Mouse (Mus musculus): Measurements from ENCODE around the gene Arid3b. TPM values are rescaled to one million over a fixed set of nuclear protein-coding genes. Genes with fewer than 3 reads are reported as not detected.
A peak's percentile ranks its signal among the peaks of the same experiment; 100 is the strongest.

The Arid3b gene
- polyA plus RNA-seq, 1 experiment, result 16.6 TPM

- H3K4me3 ChIP-seq (replicated peaks; ENCODE audit: extremely low read depth, low read depth, low read length), result no peak overlapping the region
- no peak for DNase-seq
- H3K4me1 ChIP-seq (ENCODE audit: control insufficient read depth, insufficient read depth, low read length), result peaks cover 4% of the 10 kb centered on the region; the same call in 1 of the 2 replicates
- TF ChIP-seq CTCF (IDR thresholded peaks at IDR 0.05; ENCODE audit: insufficient read depth, low read length), result no peak
- no peak for TF ChIP-seq POLR2A (IDR thresholded peaks at IDR 0.05; ENCODE audit: borderline replicate concordance, extremely low read depth, low read depth, low read length)
- 93% methylated on average over 1 of the region's 1 CpGs for WGBS
Measured at GRCm38 (mm10) chr9:57770214-57770613, 66.4 kb downstream of the Arid3b start.

- 52% methylated on average over 2 of the region's 2 CpGs for WGBS
- no peak for TF ChIP-seq CTCF (IDR thresholded peaks at IDR 0.05; ENCODE audit: insufficient read depth, low read length)
- no peak for TF ChIP-seq POLR2A (IDR thresholded peaks at IDR 0.05; ENCODE audit: borderline replicate concordance, extremely low read depth, low read depth, low read length)
- Histone ChIP-seq H3K4me1 (ENCODE audit: control insufficient read depth, insufficient read depth, low read length) (peaks cover 4% of the 10 kb centered on the region; the same call in 1 of the 2 replicates), H3K4me3 (replicated peaks; ENCODE audit: extremely low read depth, low read depth, low read length) (no peak overlapping the region)
- no peak for DNase-seq
Measured at GRCm38 (mm10) chr9:57769539-57770069, 67.0 kb downstream of the Arid3b start.

GRCm38 (mm10) chr9:57767231-57767630 lies 69.4 kb downstream of the Arid3b start:
- WGBS, result 90% methylated on average over 4 of the region's 4 CpGs
- no peak for DNase-seq
- peaks cover 20% of the 10 kb centered on the region for H3K4me1 ChIP-seq (ENCODE audit: control insufficient read depth, insufficient read depth, low read length)
- no peak overlapping the region for H3K4me3 ChIP-seq (replicated peaks; ENCODE audit: extremely low read depth, low read depth, low read length)
- TF ChIP-seq CTCF (IDR thresholded peaks at IDR 0.05; ENCODE audit: insufficient read depth, low read length), result no peak
- TF ChIP-seq POLR2A (IDR thresholded peaks at IDR 0.05; ENCODE audit: borderline replicate concordance, extremely low read depth, low read depth, low read length), result no peak

GRCm38 (mm10) chr9:57766431-57766830 lies 70.2 kb downstream of the Arid3b start:
- Histone ChIP-seq H3K4me1 (ENCODE audit: control insufficient read depth, insufficient read depth, low read length) (peaks cover 26% of the 10 kb centered on the region), H3K4me3 (replicated peaks; ENCODE audit: extremely low read depth, low read depth, low read length) (no peak overlapping the region)
- no peak for DNase-seq
- TF ChIP-seq CTCF (IDR thresholded peaks at IDR 0.05; ENCODE audit: insufficient read depth, low read length) (no peak), POLR2A (IDR thresholded peaks at IDR 0.05; ENCODE audit: borderline replicate concordance, extremely low read depth, low read depth, low read length) (no peak)
- 57% methylated on average over 6 of the region's 6 CpGs for WGBS

- WGBS, result under 1% methylated on average over 93 of the region's 93 CpGs
- DNase-seq, result no peak
- Histone ChIP-seq H3K4me1 (ENCODE audit: control insufficient read depth, insufficient read depth, low read length) (peaks cover 26% of the 10 kb centered on the region), H3K4me3 (replicated peaks; ENCODE audit: extremely low read depth, low read depth, low read length) (peak within 1 kb of the TSS; percentile 72)
- peak; percentile 66; the same call in 1 of the 2 replicates for TF ChIP-seq POLR2A (IDR thresholded peaks at IDR 0.05; ENCODE audit: borderline replicate concordance, extremely low read depth, low read depth, low read length)
- TF ChIP-seq CTCF (IDR thresholded peaks at IDR 0.05; ENCODE audit: insufficient read depth, low read length), result no peak
Measured at GRCm38 (mm10) chr9:57765364-57766351, 70.9 kb downstream of the Arid3b start, which contains the start of gene Clk3. Gene Clk3, minus strand, starts transcription at chr9:57765860.

- Histone ChIP-seq H3K4me1 (ENCODE audit: control insufficient read depth, insufficient read depth, low read length) (peaks cover 26% of the 10 kb centered on the region), H3K4me3 (replicated peaks; ENCODE audit: extremely low read depth, low read depth, low read length) (peak overlapping the region; percentile 72)
- under 1% methylated on average over 45 of the region's 45 CpGs for WGBS
- DNase-seq, result peak; percentile 96
- TF ChIP-seq POLR2A (IDR thresholded peaks at IDR 0.05; ENCODE audit: borderline replicate concordance, extremely low read depth, low read depth, low read length) (peak; percentile 46; the same call in 1 of the 2 replicates), CTCF (IDR thresholded peaks at IDR 0.05; ENCODE audit: insufficient read depth, low read length) (no peak)
Measured at GRCm38 (mm10) chr9:57764974-57765363, 71.6 kb downstream of the Arid3b start.

GRCm38 (mm10) chr9:57764147-57764973 lies 72.2 kb downstream of the Arid3b start:
- H3K4me3 ChIP-seq (replicated peaks; ENCODE audit: extremely low read depth, low read depth, low read length), result peak overlapping the region; percentile 72
- peak; percentile 60 for DNase-seq
- TF ChIP-seq POLR2A (IDR thresholded peaks at IDR 0.05; ENCODE audit: borderline replicate concordance, extremely low read depth, low read depth, low read length) (no peak; the same call in 1 of the 2 replicates), CTCF (IDR thresholded peaks at IDR 0.05; ENCODE audit: insufficient read depth, low read length) (no peak)
- peaks cover 31% of the 10 kb centered on the region for H3K4me1 ChIP-seq (ENCODE audit: control insufficient read depth, insufficient read depth, low read length)
- under 1% methylated on average over 57 of the region's 57 CpGs for WGBS

DNA sequence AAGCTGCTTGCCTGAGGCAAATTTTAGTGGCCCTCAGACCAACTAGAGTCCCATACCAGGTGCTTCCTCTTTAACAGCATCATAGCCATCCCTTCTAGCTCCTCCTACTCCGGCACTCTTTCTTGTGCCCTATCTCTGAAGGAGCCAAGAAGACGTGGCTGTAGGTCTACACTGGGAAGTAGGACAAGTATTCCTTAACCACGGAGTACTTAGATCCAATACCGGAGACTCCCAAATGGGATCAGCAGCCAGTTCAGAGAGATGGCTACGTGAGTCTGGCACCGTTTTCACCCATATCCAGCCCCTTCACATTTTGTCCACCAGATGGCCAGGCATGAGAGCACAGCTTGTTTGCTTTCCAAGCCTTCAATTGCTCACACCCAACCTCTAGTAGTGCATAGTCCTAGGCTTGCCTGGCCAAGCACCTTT lies 74.0 kb downstream of the Arid3b start:
- H3K4me3 ChIP-seq (replicated peaks; ENCODE audit: extremely low read depth, low read depth, low read length), result no peak overlapping the region
- H3K4me1 ChIP-seq (ENCODE audit: control insufficient read depth, insufficient read depth, low read length), result peaks cover 36% of the 10 kb centered on the region
- 12% methylated on average over 6 of the region's 6 CpGs for WGBS
- peak; percentile 56 for DNase-seq
- TF ChIP-seq POLR2A (IDR thresholded peaks at IDR 0.05; ENCODE audit: borderline replicate concordance, extremely low read depth, low read depth, low read length) (no peak), CTCF (IDR thresholded peaks at IDR 0.05; ENCODE audit: insufficient read depth, low read length) (peak; percentile 66)
